Mouse (Mus musculus) heart, adult 2 months (tissue): ENCODE data around the gene Slc38a1. TPM values are rescaled to one million over a fixed set of nuclear protein-coding genes. Genes with fewer than 3 reads are reported as not detected.

Source experiments
- DNase-seq, 2 experiments: peaks; one replicate each; pipeline ENCODE4 v3.0.0; 2021
- H3K27ac ChIP-seq: fragments of 200-600 bp; 2 replicates; pipeline ENCODE4 v1.8.1; 2022
- H3K27me3 ChIP-seq: fragments of 200-500 bp; 2 replicates; pipeline ENCODE4 v1.6.1; 2012; ENCODE audit warnings: mild to moderate bottlenecking, low read length, inconsistent platforms, mixed read lengths; ENCODE audit not compliant: control insufficient read depth, insufficient read depth
- H3K36me3 ChIP-seq: fragments of 200-500 bp; 2 replicates; pipeline ENCODE4 v1.6.1; 2012; ENCODE audit warnings: low read length, inconsistent platforms; ENCODE audit not compliant: control insufficient read depth, insufficient read depth
- H3K4me1 ChIP-seq: fragments of 200-500 bp; 2 replicates; pipeline ENCODE4 v1.6.1; 2011; ENCODE audit warnings: low read length; ENCODE audit not compliant: control insufficient read depth, insufficient read depth
- H3K4me3 ChIP-seq: fragments of 200-600 bp; 2 replicates; pipeline ENCODE4 v1.8.1; 2022
- H3K79me2 ChIP-seq: fragments of 200-500 bp; replicated peaks from 2 replicates; pipeline ENCODE4 v1.6.1; 2012; ENCODE audit warnings: mild to moderate bottlenecking, inconsistent platforms, low read length, moderate library complexity, mixed read lengths; ENCODE audit not compliant: control insufficient read depth, insufficient read depth
- H3K9ac ChIP-seq: fragments of 200-500 bp; 2 replicates; pipeline ENCODE4 v1.6.1; 2012; ENCODE audit warnings: low read depth, mild to moderate bottlenecking, control low read depth, inconsistent platforms, low read length, mixed read lengths
- CTCF ChIP-seq: fragments of 200-600 bp; IDR thresholded peaks from 2 replicates; pipeline ENCODE4 v1.8.1; 2022; ENCODE audit warnings: antibody characterized with exemption, mild to moderate bottlenecking, moderate library complexity
- EP300 ChIP-seq: fragments of 200-500 bp; IDR thresholded peaks from 2 replicates; pipeline ENCODE4 v1.6.1; 2011; ENCODE audit warnings: low read depth, low read length, control low read depth; ENCODE audit not compliant: insufficient read depth
- POLR2A ChIP-seq: fragments of 200-500 bp; IDR thresholded peaks from 2 replicates; pipeline ENCODE4 v1.6.1; 2011; ENCODE audit warnings: mild to moderate bottlenecking, low read depth, low read length, control low read depth; ENCODE audit not compliant: insufficient read depth
- WGBS: fragments of 180-500 bp; shearing (Covaris S2); methylation state at CpG from one replicate; pipeline ENCODE4 v1.1.7; 2018; 5-methylcytosine and 5-hydroxymethylcytosine counted together
- intact Hi-C: fragments of 180-260 bp; cut with DNase I; formaldehyde crosslinking; loops from one replicate; pipeline ENCODE4 v1.15.1; 2025
- polyA plus RNA-seq: library from polyadenylated mRNA; depleted of rRNA; stranded (reverse); fragments of >200 nt; gene quantifications from 2 replicates; pipeline ENCODE4 v1.2.3, GENCODE M21; 2012
- total RNA-seq, 2 experiments: library from RNA; stranded (reverse); gene quantifications; 2 replicates each; pipeline ENCODE4 v1.2.3; 2021

Gene Slc38a1
- total and polyA plus RNA-seq, 3 experiments = 11.8 to 12.8 (median 12.7) TPM

DNA sequence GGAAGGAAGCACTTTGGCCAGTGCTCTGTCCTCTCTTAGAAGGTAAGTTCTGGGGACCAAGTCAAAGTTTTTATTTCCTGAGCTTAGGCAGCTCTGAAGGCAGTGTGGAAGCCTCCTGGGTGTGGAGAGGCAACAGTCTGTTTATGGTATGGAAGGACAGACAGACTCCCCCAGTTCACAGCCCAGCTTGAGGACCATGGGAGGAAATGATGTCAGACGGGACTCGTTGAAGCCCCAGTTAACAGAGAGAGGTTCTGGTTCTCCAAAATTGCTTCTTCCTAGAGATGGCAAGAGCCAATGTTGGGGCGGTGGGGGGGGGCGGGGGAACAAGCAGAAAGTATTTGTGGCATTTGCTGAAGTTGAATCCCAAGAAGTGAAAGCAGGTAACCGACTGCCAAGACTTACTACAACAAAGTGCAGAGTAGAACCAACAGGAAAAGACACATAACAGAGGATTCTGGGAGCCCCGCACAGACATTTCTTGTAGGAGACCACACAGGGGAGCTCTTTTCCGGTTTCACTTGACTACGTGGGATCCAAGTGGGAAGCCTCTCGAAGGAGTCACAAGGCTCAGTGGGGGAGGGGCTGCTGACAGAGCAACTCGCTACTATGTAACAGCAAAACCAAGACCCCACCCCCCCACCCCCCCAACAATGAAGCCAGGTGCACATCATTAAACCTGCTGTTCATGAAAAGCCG, 41.6 kb upstream of the Slc38a1 start:
- Histone ChIP-seq H3K27ac (no peak overlapping the region; the same call in 1 of the 2 replicates), H3K9ac (no peak overlapping the region)

GRCm38 (mm10) chr15:96678871-96679773, 36.4 kb upstream of the Slc38a1 start:
- Histone ChIP-seq H3K36me3 (no peaks in the 10 kb centered on the region), H3K4me1 (peaks cover 4% of the 10 kb centered on the region), H3K4me3 (no peak overlapping the region), H3K79me2 (no peaks in the 10 kb centered on the region), H3K9ac (no peak overlapping the region), H3K27me3 (no peaks in the 10 kb centered on the region), H3K27ac (no peak overlapping the region)
- no peak for TF ChIP-seq POLR2A
- TF ChIP-seq EP300 = no peak
- TF ChIP-seq CTCF = no peak
- WGBS = 45% methylated on average over 19 of the region's 19 CpGs
- no peak for DNase-seq
- intact Hi-C loops = no loop called here

More for the DNA sequence above, 41.6 kb upstream of the Slc38a1 start:
- intact Hi-C loops = no loop called here
- Histone ChIP-seq H3K79me2 (no peaks in the 10 kb centered on the region), H3K4me1 (no peaks in the 10 kb centered on the region; the same call in 1 of the 2 replicates), H3K36me3 (peaks cover 11% of the 10 kb centered on the region), H3K27me3 (no peaks in the 10 kb centered on the region), H3K4me3 (no peak overlapping the region)
- DNase-seq = peak in 1 of 2 experiments; percentile 48
- TF ChIP-seq EP300 (no peak), CTCF (peak; percentile 51)
- 26% methylated on average over 11 of the region's 11 CpGs for WGBS

GRCm38 (mm10) chr15:96676518-96676917, 33.8 kb upstream of the Slc38a1 start:
- TF ChIP-seq POLR2A (no peak), EP300 (no peak), CTCF (no peak)
- 26% methylated on average over 10 of the region's 10 CpGs for WGBS
- Histone ChIP-seq H3K4me3 (no peak overlapping the region), H3K4me1 (peaks cover 4% of the 10 kb centered on the region), H3K9ac (no peak overlapping the region), H3K27ac (no peak overlapping the region), H3K36me3 (no peaks in the 10 kb centered on the region), H3K79me2 (no peaks in the 10 kb centered on the region), H3K27me3 (no peaks in the 10 kb centered on the region)
- intact Hi-C loops = no loop called here
- DNase-seq = no peak

GRCm38 (mm10) chr15:96675744-96676143, 33.0 kb upstream of the Slc38a1 start:
- intact Hi-C loops = no loop called here
- peak in 1 of 2 experiments; percentile 1 for DNase-seq
- WGBS = 70% methylated on average over 15 of the region's 15 CpGs
- H3K4me3 ChIP-seq = no peak overlapping the region
- H3K27me3 ChIP-seq = no peaks in the 10 kb centered on the region
- no peaks in the 10 kb centered on the region for H3K79me2 ChIP-seq
- no peak overlapping the region for H3K9ac ChIP-seq
- H3K4me1 ChIP-seq = peaks cover 4% of the 10 kb centered on the region
- no peak overlapping the region for H3K27ac ChIP-seq
- H3K36me3 ChIP-seq = no peaks in the 10 kb centered on the region
- TF ChIP-seq POLR2A (no peak), CTCF (no peak), EP300 (no peak)

DNA sequence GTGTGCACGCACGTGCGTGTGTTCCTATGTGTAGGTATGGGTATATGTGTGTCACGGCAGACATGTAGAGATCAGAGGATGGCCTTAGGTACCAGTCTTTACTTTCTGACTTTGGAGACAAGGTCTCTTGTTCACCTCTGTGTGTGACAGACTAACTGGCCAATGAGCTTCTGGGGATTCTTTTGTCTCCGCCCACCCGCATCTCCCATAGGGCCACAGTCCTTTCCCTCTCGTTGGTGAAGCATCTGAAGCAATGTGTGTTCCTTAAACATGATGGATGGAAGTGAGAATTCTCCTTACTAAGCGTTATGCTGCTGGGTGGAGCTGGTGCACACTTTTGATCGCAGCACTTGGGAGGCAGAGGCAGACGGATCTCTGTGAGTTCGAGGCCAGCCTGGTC, 32.3 kb upstream of the Slc38a1 start:
- Histone ChIP-seq H3K9ac (no peak overlapping the region), H3K4me1 (peaks cover 4% of the 10 kb centered on the region), H3K4me3 (no peak overlapping the region), H3K27ac (no peak overlapping the region), H3K36me3 (no peaks in the 10 kb centered on the region), H3K27me3 (no peaks in the 10 kb centered on the region), H3K79me2 (no peaks in the 10 kb centered on the region)
- DNase-seq = no peak
- 90% methylated on average over 11 of the region's 11 CpGs for WGBS
- intact Hi-C loops = no loop called here
- TF ChIP-seq EP300 (no peak), POLR2A (no peak), CTCF (no peak)

DNA sequence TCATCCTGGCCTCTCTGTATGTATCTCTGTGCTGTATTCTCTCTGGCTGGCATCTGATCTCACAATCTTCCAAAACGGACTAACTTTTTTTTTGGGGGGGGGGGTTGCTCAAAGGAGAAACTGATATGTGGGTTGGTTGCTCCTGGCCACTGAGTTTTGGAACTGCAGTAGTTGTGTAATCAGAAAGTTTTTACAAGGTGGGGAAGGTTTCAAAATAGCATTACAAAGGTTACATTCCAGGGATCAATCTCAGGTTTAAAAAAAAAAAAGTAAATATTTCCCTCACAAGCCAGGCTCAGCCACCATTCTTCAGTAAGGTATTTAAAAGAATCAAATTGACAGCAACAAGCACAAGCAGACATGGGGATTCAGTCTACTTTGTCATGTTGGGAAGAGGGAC, 31.4 kb upstream of the Slc38a1 start:
- WGBS = 61% methylated on average over 1 of the region's 1 CpGs
- DNase-seq = no peak
- peaks cover 4% of the 10 kb centered on the region for H3K4me1 ChIP-seq
- intact Hi-C loops = no loop called here
- H3K27ac ChIP-seq = no peak overlapping the region
- no peaks in the 10 kb centered on the region for H3K79me2 ChIP-seq
- H3K4me3 ChIP-seq = no peak overlapping the region
- H3K36me3 ChIP-seq = no peaks in the 10 kb centered on the region
- no peak overlapping the region for H3K9ac ChIP-seq
- no peaks in the 10 kb centered on the region for H3K27me3 ChIP-seq
- TF ChIP-seq EP300 (no peak), CTCF (no peak), POLR2A (no peak)
